Mouse (Mus musculus) stomach, embryonic 16.5 days (tissue): Measurements from ENCODE around the gene Dcaf10. TPM values are rescaled to one million over a fixed set of nuclear protein-coding genes. Genes with fewer than 3 reads are reported as not detected.

Experiments used
- ATAC-seq: fragments of 200-750 bp; cut with Nextera tagmentation; 2 replicates; pipeline ENCODE4 v1.8.0; 2017; ENCODE audit warnings: moderate number of reproducible peaks, moderate TSS enrichment; ENCODE audit not compliant: insufficient read depth, low FRiP score
- H3K27ac ChIP-seq: fragments of 300-500 bp; sonication (generic); 2 replicates; pipeline ENCODE4 v1.5.1; 2014; ENCODE audit warnings: low read length
- H3K27me3 ChIP-seq: fragments of 300-500 bp; sonication (generic); 2 replicates; pipeline ENCODE4 v1.6.1; 2014; ENCODE audit warnings: low read length, control low read depth, mixed read lengths; ENCODE audit not compliant: control insufficient read depth, insufficient read depth
- H3K36me3 ChIP-seq: fragments of 300-500 bp; sonication (generic); 2 replicates; pipeline ENCODE4 v1.6.1; 2014; ENCODE audit warnings: low read length; ENCODE audit not compliant: control insufficient read depth, insufficient read depth
- H3K4me1 ChIP-seq: fragments of 300-500 bp; sonication (generic); 2 replicates; pipeline ENCODE4 v1.6.1; 2014; ENCODE audit warnings: low read length, control low read depth, mixed read lengths; ENCODE audit not compliant: control insufficient read depth, insufficient read depth
- H3K4me2 ChIP-seq: fragments of 300-500 bp; sonication (generic); 2 replicates; pipeline ENCODE4 v1.6.1; 2014; ENCODE audit warnings: low read depth, low read length, mixed read lengths
- H3K4me3 ChIP-seq: fragments of 300-500 bp; sonication (generic); replicated peaks from 2 replicates; pipeline ENCODE4 v1.5.1; 2014; ENCODE audit warnings: mild to moderate bottlenecking, low read length
- H3K9ac ChIP-seq: fragments of 300-500 bp; sonication (generic); 2 replicates; pipeline ENCODE4 v1.6.1; 2014; ENCODE audit warnings: low read length
- H3K9me3 ChIP-seq: fragments of 300-500 bp; sonication (generic); replicated peaks from 2 replicates; pipeline ENCODE4 v1.6.1; 2016; ENCODE audit warnings: low read length, control low read depth; ENCODE audit not compliant: control insufficient read depth
- WGBS: fragments of 180-500 bp; shearing (Covaris S2); extraction: QIAGEN DNeasy Blood & Tissue Kit; methylation state at CpG from one replicate; pipeline ENCODE4 v1.1.7; 2014; 5-methylcytosine and 5-hydroxymethylcytosine counted together
- polyA plus RNA-seq: library from polyadenylated mRNA; unstranded; fragments of >200 nt; fragmentation: Nextera tagmentation; extraction: Ambion mirVana; gene quantifications from 2 replicates; pipeline ENCODE4 v1.2.1, GENCODE M21; 2015

Gene Dcaf10
- polyA plus RNA-seq, 1 experiment from 2014 or later, result 8.0 TPM

DNA sequence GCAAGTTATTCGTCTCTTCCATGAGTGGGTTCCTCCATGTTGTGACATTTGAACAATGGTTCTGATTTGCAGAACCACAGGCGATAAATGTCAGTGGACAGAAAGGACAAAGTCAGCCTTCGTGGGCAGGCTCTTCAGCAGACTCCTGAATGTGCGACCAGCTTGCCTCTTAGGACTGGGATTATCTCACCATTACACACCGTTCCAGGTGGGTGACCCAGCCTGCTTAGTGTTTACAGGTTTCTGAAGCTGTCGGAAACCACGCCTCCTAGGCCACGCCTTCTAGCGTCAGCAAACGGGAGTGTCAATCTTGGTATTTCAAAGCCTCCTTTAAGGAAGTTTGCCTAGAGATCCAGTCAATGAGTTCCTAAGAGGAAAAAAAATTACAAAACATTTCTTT is 67.4 kb downstream of the Dcaf10 start:
- Histone ChIP-seq H3K4me1 (peaks cover 29% of the 10 kb centered on the region), H3K4me3 (peak overlapping the region; percentile 80)

DNA sequence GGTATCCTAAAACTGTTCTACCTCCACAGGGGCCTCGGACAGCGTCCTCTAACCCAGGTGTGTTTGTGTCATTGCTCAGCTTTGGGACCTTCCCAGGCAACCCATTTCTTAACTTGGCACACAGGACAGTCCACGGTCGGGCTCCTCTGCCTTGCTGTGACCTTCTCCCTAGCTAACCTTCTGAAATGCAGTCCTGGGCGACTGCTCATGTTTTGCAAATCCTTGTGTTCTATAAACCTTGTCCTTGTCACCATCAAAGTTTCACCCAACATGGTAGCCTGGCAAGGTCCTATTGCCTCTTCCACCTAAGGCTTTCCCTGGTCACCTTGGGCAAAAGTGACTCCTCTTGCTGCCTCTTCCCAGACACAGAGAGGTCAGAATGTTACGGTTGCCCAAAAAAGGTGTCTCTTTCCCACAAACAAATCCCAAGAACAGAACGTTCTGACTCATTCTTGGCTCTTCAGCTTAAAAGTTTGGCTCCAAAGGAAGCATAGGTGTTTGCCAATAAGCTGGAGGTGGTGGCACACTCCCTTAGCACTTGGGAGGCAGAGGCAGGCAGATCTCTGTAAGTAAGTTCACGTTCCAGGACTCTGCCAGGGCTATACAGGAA is 69.4 kb downstream of the Dcaf10 start:
- Histone ChIP-seq H3K4me2 (no peak overlapping the region), H3K27me3 (no peaks in the 10 kb centered on the region), H3K36me3 (no peaks in the 10 kb centered on the region), H3K9me3 (no peaks in the 10 kb centered on the region), H3K9ac (no peak overlapping the region), H3K4me3 (no peak overlapping the region), H3K27ac (no peak overlapping the region), H3K4me1 (peaks cover 23% of the 10 kb centered on the region)
- ATAC-seq, result no peak
- 89% methylated on average over 8 of the region's 8 CpGs for WGBS

More for the DNA sequence above, 67.4 kb downstream of the Dcaf10 start:
- ATAC-seq, result peak; percentile 31
- Histone ChIP-seq H3K27me3 (no peaks in the 10 kb centered on the region), H3K4me2 (peak overlapping the region; percentile 94), H3K9me3 (no peaks in the 10 kb centered on the region), H3K9ac (peak overlapping the region; percentile 98), H3K36me3 (peaks cover 4% of the 10 kb centered on the region; the same call in 1 of the 2 replicates), H3K27ac (peak overlapping the region; percentile 97)
- under 1% methylated on average over 10 of the region's 10 CpGs for WGBS

DNA sequence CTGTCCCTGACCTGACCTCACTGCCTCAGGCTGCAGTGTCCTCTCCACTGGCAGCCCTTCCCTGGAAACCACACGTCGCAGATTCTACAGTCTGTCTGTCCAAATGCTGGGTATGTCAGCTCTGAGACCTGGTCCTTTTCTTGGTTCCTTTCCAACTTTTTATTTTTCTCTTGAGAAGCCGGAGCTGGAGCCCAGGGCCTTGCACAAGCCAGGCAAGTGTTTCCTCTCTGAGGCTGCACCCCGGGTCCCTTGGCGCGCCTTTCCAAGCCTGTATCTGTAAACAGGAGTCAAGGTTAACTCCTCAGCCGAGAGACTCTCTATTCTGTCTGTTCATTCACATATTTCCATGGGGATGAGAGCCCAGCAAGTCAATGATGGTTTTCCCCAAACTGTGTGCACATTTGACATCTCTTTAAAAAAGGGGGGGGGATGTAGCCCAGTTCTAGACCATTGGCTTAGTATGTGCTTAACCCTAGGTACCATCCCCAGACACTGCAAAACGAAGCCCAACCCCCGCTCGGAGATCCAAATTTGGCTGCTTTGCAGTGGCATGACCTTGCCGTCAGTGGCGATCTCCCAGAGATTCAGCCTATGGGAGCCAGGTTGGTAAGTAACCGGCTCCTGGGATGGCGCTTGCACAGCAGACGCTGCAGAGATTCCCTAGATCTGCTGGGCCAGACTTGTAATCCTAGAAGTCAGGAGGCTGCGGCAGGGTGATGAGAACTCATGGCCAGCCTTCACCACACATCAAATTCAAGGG is 70.7 kb downstream of the Dcaf10 start:
- H3K4me1 ChIP-seq, result peaks cover 10% of the 10 kb centered on the region
- H3K36me3 ChIP-seq, result no peaks in the 10 kb centered on the region
- H3K4me3 ChIP-seq, result no peak overlapping the region
- 65% methylated on average over 16 of the region's 16 CpGs for WGBS
- H3K27me3 ChIP-seq, result no peaks in the 10 kb centered on the region
- H3K4me2 ChIP-seq, result no peak overlapping the region
- no peak overlapping the region for H3K27ac ChIP-seq
- H3K9me3 ChIP-seq, result no peaks in the 10 kb centered on the region
- no peak for ATAC-seq
- H3K9ac ChIP-seq, result no peak overlapping the region

DNA sequence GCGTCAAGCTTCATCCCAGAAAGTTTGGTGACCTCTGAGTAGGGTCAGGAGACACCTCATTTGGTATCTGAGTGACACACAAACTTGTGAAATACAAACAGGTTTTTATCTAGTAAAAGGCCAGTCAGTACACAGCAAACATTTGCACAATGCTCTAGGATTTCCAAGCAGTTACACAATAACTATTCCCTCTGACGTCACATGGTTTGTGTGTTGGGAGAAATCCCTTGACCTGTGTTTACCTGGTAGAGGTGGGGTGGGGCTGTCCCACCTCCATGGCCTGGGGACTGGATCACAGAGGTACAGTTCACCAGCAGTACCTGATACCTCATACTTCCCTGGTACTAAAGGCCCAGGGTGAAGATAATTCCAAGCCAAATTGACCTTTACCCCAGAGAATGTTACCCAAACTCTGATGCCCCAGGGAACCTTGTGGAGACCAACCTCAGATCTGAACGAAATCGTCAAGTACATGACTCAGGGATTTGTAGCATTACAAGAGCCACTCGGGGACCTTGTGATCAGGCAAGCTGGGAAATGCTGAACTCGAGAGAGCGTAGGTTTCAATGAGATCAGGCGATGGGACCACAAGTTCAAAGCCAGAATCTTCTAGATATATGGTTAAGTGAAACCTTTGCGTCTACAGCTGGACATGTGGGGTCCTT is 71.9 kb downstream of the Dcaf10 start:
- Histone ChIP-seq H3K27ac (no peak overlapping the region), H3K9ac (no peak overlapping the region), H3K4me2 (no peak overlapping the region), H3K4me1 (peaks cover 9% of the 10 kb centered on the region; the same call in 1 of the 2 replicates), H3K36me3 (no peaks in the 10 kb centered on the region), H3K4me3 (no peak overlapping the region), H3K27me3 (no peaks in the 10 kb centered on the region), H3K9me3 (no peaks in the 10 kb centered on the region)
- ATAC-seq, result peak; percentile 18
- WGBS, result 68% methylated on average over 9 of the region's 9 CpGs

DNA sequence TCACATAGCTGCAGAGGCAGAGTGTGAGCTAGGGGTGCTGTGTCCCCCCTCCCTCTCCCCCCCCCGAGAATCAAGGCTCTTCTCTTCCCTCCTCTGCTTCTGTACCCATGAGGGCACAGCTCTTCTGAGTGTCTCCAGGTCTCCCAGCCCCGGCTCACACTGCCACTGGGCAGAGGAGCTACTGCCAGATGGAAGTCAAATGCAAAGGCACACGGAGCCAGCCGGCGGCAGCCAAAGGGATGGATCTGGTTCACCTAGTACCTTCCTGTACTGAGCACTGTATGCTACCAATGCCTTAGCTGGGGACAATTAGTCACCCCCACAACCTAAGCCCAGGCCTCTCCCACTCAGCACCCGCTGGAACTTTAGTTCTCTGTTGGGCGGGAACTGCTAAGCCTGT is 74.4 kb downstream of the Dcaf10 start:
- ATAC-seq, result no peak
- H3K27ac ChIP-seq, result no peak overlapping the region

DNA sequence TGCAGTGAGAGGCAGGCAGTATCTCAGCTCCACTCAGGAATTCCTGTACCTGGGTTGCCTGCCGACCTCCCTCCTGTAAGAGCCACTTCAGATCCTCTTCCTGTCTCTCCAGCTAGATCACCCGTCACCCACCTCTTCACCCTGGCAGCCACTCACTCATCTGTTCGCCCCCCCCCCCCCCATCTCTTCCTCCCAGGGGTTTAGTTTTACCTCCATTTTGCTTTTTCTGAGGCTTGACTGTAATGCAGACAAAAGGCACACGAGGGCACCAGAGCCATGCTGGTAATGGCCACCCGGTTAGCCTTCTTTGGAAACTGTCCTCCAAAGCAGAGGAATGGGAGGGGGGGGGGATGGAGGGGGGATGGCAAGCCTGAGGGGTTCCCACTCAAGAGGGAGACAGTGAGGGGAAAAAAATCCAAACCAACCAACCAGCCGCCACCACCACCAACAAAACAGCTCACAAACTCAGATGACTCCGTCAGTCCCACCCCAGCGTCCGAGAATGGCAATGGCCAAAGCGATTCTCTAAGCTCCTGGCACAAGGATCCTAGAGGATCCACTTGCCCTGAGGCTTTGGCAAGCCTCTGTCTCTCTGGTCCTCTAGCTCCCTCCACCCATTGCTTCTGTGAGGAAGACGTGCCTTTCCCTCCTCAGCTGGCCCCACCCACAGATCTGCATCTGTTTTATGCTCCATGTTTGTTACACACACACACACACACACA is 76.5 kb downstream of the Dcaf10 start:
- Histone ChIP-seq H3K4me1 (peaks cover 15% of the 10 kb centered on the region; the same call in 1 of the 2 replicates), H3K4me2 (peak overlapping the region; percentile 25; the same call in 1 of the 2 replicates)

More for the DNA sequence above, 74.4 kb downstream of the Dcaf10 start:
- 64% methylated on average over 7 of the region's 7 CpGs for WGBS
- Histone ChIP-seq H3K36me3 (no peaks in the 10 kb centered on the region), H3K4me1 (peaks cover 10% of the 10 kb centered on the region; the same call in 1 of the 2 replicates), H3K27me3 (no peaks in the 10 kb centered on the region), H3K4me2 (no peak overlapping the region), H3K9ac (no peak overlapping the region), H3K4me3 (no peak overlapping the region), H3K9me3 (no peaks in the 10 kb centered on the region)

DNA sequence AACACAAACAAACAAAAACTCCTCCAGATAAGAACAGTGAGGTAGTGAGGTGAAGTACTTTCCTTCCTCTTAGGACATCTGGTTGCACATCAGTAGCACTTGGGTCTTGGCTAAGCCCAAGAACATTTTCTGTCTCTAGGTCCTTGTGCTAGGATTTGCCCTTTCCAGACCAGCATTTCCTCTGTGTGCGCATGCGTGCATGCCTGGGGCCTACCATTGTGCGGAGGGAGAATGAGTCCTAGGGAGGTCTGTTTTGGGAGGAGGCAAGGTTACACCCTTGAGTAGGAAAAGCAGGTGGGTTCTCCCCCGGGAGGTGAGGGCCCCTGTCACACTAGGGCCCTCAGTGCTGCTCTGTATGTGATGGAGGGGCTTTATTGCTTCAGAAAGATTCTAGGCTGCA is 77.2 kb downstream of the Dcaf10 start:
- H3K4me3 ChIP-seq, result no peak overlapping the region
- no peak overlapping the region for H3K4me2 ChIP-seq
- peaks cover 20% of the 10 kb centered on the region; the same call in 1 of the 2 replicates for H3K4me1 ChIP-seq
- no peak for ATAC-seq
- H3K9ac ChIP-seq, result no peak overlapping the region
- WGBS, result 77% methylated on average over 4 of the region's 4 CpGs
- H3K27me3 ChIP-seq, result no peaks in the 10 kb centered on the region
- no peaks in the 10 kb centered on the region for H3K9me3 ChIP-seq
- no peaks in the 10 kb centered on the region for H3K36me3 ChIP-seq
- H3K27ac ChIP-seq, result no peak overlapping the region

More for the DNA sequence above, 76.5 kb downstream of the Dcaf10 start:
- ATAC-seq, result peak; percentile 5; the same call in 1 of the 2 replicates
- no peaks in the 10 kb centered on the region for H3K36me3 ChIP-seq
- WGBS, result 19% methylated on average over 11 of the region's 11 CpGs
- H3K27ac ChIP-seq, result no peak overlapping the region
- no peaks in the 10 kb centered on the region for H3K9me3 ChIP-seq
- H3K27me3 ChIP-seq, result no peaks in the 10 kb centered on the region
- no peak overlapping the region for H3K4me3 ChIP-seq
- H3K9ac ChIP-seq, result peak overlapping the region; percentile 6; the same call in 1 of the 2 replicates

DNA sequence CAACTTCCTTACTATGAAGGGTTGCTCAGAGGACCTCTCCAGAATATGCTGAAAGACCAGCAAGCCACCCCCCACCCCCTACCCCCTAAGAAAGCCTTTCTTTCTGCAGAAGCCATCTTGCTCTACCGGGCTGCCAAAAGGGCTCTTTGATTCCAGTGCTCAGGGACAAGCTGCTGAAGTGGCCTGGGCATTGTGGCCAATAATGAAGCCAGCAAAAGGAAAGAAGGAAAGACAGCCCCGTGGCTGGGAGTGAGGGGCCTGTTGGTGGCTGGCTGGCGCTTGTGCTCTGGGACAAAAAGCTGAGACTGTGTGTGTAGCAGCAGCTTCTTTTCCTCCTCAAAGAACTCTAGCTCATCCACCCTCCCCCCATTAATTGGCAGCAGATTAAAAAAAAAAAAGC is 78.8 kb downstream of the Dcaf10 start:
- H3K36me3 ChIP-seq, result no peaks in the 10 kb centered on the region
- no peak for ATAC-seq
- 81% methylated on average over 3 of the region's 3 CpGs for WGBS
- H3K4me2 ChIP-seq, result no peak overlapping the region
- H3K27me3 ChIP-seq, result no peaks in the 10 kb centered on the region
- no peak overlapping the region for H3K27ac ChIP-seq
- H3K4me3 ChIP-seq, result no peak overlapping the region
- H3K4me1 ChIP-seq, result peaks cover 20% of the 10 kb centered on the region; the same call in 1 of the 2 replicates
- H3K9me3 ChIP-seq, result no peaks in the 10 kb centered on the region
- no peak overlapping the region for H3K9ac ChIP-seq
